Mouse (Mus musculus) cerebellum, postnatal 14 days (tissue): ENCODE results near the gene Sdk2.

Experiments used
- DNase-seq, 2 experiments: peaks; one replicate each; pipeline ENCODE4 v3.0.0; 2021; ENCODE audit warnings: mixed read lengths in 2 of 2

Gene Sdk2

DNA sequence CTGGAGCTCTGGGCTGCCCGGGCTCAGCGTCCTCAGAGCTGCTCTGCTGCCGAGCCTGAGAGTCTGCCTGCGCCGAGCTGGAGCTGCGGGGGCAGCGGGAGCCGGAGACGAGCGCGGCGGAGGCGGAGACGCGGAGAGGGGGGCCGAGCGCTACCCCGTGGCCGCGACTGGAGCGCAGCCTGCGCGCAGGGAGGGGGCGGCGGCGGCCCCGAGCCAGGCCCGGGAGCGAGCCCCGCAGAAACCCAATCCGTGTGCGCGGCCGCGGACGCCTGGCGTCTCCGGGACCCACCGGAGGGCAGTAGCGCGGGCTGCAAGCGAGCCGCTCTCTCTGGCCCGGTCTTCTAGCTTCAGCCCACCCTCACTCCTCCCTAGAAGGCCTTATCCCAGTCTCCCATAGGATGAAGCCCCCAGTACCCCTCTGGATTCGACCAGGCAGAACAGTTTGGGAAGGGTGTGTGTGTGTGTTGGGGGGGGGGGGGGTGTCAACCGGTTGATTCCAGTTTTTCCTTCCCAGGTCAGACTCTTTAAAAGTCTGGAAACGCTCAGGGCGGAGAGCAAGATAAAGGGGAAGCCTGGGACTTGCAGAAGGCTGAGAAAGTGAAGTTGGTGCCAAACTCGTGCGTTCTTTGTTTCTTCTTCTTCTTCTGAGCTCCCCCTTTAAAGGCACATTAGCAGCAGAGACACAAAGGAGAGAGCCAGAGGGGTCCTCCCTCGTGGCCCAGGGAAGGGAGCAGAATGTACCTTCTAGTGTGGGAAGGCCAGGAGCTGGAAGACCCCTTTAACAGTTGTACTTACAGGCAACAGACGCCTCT is at the start of gene Sdk2:
Gene Sdk2, minus strand, starts transcription at position 96 of the 812 bp plus-strand sequence.
- peak; percentile 51 to 68 for DNase-seq

DNA sequence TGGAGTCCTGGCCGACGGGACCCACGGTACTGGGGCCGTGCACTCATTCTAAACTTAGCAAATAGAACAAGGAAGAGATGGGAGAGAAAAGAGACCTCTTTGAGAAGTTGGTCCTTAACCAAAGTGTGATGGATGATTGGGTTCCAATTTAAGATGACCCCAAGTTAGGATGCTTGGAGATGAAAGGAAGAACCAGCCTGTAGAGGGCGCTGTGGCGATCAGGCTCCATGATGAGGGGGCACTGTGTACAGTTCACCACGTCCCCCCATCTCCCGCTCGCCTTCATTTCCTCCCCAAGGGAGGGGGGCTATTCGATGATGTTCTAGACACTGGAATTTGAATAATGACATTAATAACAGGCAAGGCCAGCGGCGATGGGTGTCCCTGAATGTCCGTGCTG is 48.2 kb upstream of the Sdk2 start:
- no peak for DNase-seq

DNA sequence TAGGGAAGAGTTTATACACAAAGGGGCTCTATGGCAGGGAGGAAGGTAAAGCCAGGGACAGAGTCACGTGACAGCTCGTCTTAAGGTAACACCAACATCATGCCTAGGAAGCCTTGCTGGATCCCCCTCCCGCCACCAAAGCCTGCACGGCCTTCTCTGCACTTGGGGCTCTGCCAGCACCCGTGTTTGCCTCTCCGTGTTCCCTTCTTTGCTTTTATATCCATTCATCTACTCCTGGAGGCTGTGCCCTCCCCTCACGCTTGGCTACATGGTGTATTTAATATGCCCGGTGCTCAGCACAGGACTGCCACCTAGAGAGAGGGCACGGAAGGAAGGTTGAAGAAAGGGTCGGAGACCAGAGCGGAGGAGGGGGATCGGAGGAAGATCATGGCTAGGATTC is 47.8 kb upstream of the Sdk2 start:
- no peak for DNase-seq

DNA sequence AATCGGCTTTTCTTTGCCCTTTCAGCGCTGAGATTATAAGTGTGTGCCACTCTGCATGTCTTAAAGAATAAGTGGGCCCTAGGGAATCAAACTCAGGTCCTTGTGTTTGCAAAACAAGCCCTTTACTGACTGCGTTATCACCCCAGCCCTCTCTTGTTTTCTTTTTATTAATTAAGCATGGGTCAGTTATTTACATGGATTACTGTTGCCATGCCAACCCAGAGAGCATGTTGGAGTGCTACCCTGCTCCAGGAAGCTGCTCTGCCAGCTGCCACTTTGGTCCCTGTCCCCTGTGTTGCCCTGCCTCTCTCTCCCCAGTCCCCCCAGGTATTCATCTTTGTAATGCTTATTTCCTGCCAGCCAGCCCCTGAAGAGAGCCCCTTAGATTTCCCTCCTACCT is 44.0 kb upstream of the Sdk2 start:
- no peak for DNase-seq

DNA sequence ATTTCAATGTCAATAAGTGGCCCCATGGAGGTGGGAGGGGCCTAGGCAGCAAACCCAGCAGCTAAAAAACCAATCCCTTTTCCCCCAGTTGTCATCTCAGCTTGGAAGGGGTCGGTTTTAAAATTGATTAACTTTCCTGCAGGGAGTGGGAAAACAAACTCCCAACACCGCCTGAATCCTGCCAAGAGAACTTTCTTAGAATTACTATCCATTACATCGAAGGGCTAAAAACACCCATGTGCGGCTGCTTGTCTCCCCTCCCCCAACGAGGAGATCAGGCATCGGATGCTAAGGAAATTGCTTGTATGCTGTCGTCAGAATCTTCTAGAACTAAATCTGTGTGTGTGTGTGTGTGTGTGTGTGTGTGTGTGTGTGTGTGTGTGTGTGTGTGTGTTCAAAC is 26.8 kb upstream of the Sdk2 start:
- DNase-seq, result no peak

DNA sequence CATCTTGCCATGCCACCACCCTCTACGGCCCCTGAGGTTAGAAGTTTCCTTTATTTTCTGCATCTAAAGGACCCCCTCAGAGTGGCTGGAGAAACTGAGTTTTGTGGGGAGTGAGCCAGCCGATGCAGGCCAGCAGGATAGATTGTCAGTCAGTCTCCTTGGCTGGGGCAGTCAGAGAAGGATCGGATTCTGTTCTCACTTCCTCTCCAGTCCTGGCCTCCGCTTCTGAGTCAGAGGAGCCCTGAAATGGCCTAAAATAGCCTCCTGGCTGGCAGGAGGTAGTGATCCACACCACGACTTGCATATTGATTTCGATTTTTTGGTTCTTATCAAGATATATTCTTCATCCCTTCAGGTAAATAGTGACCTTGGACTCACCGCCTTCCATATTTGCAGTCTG is 26.3 kb upstream of the Sdk2 start:
- DNase-seq, result no peak

DNA sequence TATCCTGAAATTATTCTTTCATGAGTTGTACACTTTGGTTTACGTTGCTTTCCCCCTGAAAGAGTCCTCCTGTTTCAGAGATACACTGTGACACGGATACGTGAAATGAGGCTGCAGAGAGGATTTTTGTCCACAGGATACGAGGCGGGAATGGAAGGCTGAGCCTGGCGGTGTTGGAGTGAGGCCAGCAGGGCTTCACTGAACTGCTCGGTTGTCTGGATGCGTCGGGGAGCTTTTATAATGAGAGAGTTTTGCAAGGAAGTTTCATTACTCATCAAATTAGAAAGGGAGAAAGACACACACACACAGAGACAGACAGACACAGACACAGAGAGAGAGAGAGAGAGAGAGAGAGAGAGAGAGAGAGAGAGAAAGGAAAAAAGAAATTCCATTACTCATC is 13.8 kb upstream of the Sdk2 start:
- peak; percentile 82 to 85 for DNase-seq

DNA sequence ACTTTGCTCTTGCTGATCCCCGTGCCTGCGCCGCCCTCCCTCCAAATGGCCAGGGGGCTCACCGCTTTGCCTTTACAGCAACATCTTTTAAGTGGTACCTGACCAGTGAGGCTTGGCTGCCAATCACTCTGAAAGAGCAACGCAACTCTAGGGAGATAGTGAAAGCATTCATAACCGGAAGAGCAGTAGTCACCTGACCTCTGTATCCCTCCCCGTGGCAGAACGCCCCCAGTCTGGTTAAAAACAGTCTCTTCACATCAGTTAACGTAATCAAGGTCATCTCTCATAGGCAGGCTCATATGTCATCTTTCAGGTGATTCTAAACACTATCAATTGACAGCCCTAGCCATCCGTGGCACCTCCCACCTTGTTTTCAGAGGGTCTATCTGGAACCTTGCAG is 5.8 kb upstream of the Sdk2 start:
- DNase-seq, result no peak

DNA sequence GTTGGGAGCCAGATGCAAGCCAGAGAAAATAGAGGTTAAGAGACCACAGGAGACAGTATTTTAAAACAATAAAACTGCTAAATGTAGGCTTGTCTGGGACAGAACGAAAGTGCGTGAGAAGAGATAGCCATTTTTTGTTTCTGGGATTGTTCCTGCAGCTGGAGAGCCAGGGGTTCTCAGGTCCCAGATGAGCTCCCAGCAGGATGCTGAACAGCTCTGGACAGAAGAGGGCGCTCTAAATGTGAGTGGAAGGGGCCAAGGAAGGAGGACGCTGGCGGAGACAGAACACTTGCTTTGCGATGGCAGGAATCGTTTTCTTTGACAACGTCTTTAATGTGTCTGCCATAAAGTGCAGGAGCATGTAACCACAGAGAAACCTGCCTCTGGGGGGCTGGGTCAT is 5.2 kb upstream of the Sdk2 start:
- peak in 1 of 2 experiments; percentile 38 for DNase-seq

DNA sequence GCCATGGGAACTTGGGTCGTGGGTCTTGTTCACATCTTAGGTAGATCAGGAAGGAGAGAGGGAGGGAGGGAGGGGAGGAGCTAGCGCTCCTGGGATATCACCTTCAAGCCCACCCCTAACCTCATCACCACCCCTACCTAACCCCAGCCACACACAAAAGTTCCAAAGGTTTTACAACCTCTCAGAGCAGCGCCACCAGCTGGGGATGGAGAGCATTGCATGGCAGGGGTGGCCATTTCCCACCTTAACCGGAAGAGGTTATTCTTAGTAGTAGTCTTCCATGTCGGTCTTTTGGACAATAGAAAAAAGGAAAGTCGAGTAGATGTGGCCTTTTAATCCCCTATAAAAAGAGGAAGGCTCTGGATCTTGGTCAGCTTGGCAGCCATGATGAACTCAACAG is 4.0 kb upstream of the Sdk2 start:
- peak in 1 of 2 experiments; percentile 40 for DNase-seq

DNA sequence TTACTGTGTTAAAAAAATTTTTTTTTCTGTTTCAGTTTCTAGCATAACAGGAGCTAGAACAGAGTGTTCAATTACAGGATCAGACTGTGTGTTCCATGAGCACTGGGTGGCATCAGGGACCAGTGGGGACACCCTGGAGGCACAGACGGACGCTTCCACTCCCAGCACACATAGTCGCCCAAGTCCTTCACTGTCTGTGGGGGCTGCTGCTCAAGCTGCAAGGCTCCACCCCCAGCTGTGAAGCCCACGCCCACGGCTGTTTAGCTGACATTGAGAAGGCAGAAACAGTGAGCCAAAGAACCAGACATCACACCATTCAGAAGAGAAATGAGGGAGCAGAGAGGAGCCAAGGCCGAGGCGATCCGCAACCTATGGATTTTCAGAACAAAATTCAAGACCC is 3.3 kb upstream of the Sdk2 start:
- no peak for DNase-seq

DNA sequence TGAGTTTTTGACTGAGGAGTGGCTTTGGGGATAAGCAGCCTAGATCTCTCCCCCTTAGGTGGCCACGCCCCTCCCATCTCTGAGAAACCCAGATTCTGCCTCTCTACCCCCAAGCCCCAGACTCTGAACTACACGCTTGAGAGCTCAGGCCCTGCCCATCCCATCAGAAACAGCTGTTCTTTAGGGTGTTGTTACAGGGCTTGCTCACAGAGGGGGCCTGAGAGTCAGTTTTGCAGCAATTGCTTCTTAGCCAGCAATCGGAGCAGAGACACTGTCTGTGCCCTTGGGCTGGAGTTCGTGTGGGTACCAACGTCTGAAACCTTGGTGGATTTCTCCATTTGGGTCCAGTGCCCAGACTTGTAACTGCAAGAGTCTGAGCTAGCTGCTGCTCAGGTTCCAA is 1.5 kb upstream of the Sdk2 start:
- peak; percentile 45 to 59 for DNase-seq

DNA sequence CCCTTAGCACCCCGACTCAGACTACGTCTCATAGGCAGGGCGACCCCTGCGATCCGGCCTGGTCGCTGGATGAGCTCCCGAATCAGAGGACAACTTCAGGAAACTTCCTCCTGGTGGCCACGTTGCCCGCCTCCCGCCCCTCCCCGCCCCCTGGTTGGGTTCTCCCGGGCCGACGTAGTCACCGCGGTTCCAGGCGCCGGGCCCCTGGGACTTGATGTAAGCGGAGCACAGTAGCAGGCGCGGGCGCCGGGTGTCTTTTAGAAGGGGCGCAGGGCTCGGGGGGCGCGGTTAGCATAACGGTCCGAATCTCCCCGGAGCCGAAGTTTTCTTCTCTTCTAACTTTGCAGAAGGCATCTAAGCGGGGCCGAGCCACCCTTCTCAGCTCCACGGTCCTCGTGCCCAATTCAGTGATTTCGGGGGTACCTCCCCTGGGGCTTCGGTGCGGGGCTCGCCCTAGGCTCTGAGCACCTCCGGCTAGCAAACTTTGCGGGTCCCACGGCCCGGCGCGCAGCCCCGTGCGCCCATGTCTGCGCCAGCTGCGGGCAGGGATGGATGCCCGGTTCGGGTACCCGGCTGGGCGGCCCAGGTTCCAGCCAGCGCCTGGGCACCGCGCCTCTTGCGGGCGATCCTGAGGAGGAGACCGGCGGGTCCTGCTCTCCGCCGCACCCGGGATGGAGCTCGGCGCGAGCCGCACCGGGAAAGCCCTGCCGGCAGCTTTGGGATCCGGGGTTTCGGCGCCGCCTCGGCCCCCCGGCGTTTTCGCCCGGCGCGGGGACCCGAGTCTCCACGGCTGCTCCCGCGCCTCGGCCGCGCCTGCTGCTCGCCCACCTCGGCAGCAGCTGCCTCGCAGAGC is 522 bp downstream of the Sdk2 start:
- peak in 1 of 2 experiments; percentile 31 for DNase-seq

DNA sequence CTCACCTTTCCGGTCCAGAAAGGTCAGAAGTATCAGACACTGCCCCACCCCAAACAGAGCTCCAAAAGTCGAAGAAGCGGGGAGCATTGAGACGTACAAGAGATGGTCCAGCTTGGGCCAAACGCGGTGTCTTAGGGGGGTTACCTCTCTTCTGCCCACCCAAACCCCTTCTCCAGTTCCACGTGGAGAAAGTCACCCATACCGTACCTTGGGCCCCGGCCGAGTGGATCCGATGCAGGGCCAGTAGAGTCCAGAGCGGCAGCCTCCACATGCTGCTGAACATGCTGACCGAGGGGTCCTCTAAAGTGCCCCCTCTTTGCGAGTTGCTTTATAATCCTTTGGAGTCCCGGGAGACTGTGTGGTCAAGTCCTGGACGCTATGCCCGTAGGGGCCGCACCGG is 1.2 kb downstream of the Sdk2 start:
- no peak for DNase-seq

DNA sequence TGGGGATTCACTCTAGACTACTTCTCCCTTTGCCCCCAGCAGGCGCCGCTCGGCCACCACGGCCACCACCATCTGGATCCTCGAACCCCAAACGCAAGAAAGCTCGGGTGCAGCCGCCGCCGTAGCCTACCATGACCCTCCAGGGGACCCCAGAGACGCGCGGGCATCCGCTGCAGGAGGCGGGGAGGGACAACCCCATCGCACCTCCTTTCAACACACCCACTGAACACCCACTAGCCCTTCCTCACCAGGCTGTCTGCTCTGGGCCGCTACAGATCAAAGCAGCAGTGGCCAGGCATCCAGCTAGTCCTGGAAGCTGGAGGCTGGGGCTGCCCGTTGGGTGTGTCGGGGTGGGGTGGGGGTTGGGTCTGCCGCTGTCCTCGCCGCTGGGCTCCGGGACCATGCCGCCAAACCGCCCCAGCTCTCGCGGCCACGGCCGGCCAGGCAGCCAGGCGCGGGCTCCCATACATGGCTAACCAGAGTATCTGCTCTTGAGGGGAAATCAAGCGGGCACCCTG is 1.9 kb downstream of the Sdk2 start:
- DNase-seq, result no peak

DNA sequence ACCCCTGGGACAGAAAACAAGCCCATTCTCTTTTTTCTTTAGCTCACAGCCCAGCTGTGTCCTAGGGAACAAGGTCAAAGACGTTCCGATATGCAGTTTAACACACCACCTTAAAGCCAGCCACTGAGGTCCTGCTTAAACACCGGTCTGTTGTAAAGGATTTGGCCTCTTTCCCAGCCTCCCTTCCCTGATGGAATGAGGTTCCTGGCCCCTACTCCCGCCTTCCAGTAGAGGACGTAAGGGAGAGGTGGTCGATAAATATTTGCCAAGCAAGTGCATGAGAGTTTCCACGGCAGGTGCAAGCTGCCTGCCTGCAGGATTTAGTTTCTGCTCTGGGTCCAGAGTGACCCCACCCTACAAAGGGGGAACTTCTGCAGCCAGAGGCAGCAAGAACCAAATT is 4.9 kb downstream of the Sdk2 start:
- no peak for DNase-seq

DNA sequence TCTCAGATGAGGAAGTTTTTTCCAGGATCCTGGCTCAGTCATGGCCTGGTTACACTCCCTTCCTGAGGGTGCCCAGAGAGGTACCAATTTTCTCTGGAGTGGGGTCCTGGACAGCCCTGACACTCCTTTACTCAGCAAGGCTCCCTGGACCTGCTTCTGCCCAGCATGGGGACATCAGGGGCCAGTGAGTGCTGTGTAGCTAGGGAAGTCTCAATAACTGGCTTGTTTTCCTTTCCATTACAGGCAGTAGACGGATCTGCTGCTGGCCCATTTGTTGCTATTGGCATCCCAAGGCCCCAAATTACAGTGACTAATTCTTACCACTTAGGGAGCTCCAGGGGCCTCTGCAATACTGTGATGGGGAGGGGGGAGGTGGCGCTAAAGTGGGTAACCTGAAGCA is 5.6 kb downstream of the Sdk2 start:
- no peak for DNase-seq

DNA sequence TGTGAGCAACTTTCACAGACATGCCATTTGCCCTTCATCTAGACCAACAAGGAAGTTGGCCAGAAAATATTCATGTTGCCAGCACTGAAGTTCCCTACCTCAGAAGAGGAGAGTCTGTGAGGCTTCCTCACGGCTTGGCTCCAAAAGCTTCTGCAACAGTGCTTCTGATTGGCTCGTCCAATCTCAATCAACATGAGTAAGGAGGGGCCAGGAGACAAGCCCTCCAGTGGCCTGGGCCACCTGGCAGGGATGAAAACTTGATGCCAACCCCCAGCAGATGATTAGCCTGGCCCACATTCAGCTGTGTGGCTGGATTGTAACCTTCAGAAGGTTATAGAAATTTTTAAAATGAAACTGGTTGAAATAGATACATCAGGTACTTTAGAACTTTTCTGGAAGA is 10.5 kb downstream of the Sdk2 start:
- no peak for DNase-seq

DNA sequence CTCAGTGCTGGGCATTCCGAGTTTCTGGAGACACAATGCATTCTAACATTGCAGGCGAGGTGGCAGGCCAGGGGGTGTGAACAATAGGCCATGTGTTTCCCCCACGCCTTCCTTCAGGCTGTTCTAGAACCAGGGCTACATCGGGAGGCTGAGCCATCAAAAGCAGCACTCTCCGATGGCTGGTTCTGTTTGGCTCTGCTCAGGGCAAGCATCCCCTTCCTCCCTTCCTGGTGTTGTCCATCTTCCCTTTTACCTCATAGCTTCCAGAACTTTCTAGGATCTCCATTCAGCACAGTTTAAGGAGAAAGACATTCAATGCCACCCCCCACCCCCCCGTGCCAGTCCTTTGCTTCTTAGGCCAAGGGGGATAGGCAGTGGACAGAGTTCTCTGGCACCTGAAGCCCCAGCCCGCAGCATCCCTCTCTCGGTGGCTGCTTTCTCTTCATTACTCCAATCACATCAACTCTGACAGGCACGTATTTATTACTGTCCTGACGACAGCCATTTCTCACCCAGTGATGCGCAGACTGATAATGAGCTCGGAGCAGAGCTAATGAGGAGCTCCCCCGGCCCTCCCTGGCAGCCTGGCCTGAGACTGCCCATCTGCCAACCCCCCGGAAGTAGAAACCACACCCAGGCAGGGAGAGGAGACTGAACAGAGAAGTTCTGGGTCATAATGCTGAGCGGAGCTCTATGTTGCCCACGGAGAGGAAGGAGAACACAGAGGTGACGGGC is 12.1 kb downstream of the Sdk2 start:
- DNase-seq, result no peak

DNA sequence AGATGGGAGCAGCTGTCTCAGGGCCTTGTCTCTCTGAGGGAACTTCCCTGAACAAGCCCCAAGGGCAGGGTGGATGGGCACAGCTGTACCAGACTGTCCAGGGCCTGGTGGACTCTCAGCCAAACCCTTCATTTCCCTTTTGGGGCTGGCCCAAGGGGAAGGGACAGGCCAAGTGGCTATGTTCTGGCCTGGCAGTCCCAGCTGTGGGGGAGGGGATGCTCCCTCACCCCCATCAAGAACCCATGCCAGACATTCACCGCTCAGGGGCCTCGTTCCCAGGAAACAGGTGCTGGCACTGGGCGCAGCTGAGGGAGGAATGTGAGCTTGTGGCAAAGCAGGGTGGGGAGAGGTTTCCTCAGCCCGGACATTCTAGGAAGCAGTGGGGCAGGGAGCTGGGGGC is 15.5 kb downstream of the Sdk2 start:
- peak; percentile 29 to 41 for DNase-seq

DNA sequence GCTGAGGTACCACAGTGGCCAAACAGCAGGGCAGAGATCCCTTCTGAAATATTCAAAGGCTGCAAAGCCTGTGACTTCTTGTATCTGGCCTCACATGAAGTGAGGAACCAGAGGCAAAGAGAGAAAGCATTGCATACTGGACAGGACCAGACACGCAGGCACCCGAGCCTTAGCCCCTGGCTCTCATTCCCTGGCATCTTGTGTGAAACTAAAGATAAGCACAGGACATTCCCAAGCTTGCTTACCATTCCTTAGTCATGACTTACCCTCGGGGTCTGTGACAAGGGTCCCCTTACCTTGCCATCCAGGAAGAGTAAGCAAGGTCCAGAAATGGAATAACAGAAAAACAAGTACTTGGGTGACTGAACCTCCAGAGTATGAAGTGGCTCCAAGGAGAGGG is 16.3 kb downstream of the Sdk2 start:
- no peak for DNase-seq

DNA sequence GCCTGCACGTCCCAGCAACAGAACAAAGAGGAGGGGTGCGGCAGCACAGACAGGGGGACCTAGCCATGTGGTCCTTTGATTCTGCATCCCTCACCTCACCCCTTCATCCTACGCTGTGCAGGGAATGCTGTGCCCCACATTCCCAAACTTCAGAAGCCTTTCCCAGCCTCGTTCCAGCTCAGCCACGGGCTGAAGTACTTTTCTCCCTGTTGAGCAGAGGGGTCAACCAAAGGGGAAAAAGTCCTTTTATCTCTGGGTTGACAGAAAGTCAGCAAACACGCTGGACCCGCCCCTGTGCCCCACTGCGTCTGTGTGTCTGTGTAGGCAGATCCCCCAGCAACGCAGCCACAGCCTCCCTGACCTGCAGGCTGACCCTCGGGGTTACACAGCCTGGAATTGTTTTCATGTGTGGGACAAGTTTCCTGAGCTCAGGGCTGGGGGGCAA is 18.9 kb downstream of the Sdk2 start:
- DNase-seq, result no peak

DNA sequence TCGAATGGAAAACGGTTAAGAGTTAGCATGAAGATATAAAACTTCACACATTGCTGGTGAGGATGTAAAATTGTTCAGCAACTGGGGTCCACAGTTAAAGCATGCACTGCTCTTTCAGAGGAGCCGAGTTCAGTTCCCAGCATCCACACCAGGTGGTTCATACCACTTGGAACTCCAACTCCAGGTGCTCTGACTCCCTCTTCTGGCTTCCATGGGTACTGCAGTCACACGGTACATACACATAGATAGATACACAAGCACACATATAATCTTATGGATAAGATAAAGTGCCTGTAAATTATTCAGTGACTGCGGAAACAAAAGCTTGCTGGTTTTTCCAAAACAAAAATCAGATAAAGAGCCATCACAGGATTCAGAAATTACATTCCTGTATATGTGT is 19.9 kb downstream of the Sdk2 start:
- DNase-seq, result no peak
